Mouse (Mus musculus) lung, adult 2 months (tissue): Measurements from ENCODE around the gene Sult3a2.

Experiments
- CTCF ChIP-seq: fragments of 200-500 bp; IDR thresholded peaks from 2 replicates; pipeline ENCODE4 v1.5.1; 2011; ENCODE audit warnings: mild to moderate bottlenecking, low read length, control low read depth; ENCODE audit not compliant: insufficient read depth
- POLR2A ChIP-seq: fragments of 200-500 bp; IDR thresholded peaks from 2 replicates; pipeline ENCODE4 v1.6.1; 2011; ENCODE audit warnings: low read depth, mild to moderate bottlenecking, control low read depth, low read length, borderline replicate concordance; ENCODE audit errors: extremely low read depth

DNA sequence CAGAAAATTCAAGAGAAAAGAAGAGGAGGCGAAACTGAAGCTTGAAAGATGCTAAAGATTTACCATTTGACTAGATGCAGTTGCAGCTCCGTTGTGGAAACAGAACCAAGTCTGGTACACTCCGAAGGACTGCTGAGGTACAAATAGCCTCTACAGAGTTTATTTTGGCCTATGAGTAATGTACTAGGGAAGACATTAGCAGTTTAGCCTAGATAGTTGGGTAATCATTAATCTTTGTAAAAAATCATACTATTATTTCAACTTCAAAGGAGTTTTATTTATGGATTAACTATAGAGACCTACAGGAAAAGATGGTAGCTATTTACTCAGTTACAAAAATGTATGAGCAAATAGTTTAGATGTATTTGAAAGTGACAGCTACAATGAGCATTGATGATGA is at the start of gene Sult3a2:
- TF ChIP-seq POLR2A (no peak), CTCF (no peak)
